Mouse (Mus musculus): Measurements from ENCODE around the gene Zmynd19.

The Zmynd19 gene

GRCm38 (mm10) chr2:24949421-24950188 is at the start of gene Zmynd19:
TSS of gene Zmynd19 (plus strand) at chr2:24949792.
- in situ Hi-C loops (cut with MboI, MseI) = no loop called here

- in situ Hi-C loops (cut with MboI, MseI) = no loop called here
Measured at GRCm38 (mm10) chr2:24901055-24901454, 48.5 kb upstream of the Zmynd19 start.

GRCm38 (mm10) chr2:24902999-24903398 is 46.6 kb upstream of the Zmynd19 start:
- in situ Hi-C loops (cut with MboI, MseI) = no loop called here

GRCm38 (mm10) chr2:24904823-24905652 is 44.6 kb upstream of the Zmynd19 start:
- in situ Hi-C loops (cut with MboI, MseI) = no loop called here

GRCm38 (mm10) chr2:24905653-24906155 is 43.9 kb upstream of the Zmynd19 start:
- in situ Hi-C loops (cut with MboI, MseI) = no loop called here

GRCm38 (mm10) chr2:24910481-24910880 is 39.1 kb upstream of the Zmynd19 start:
- in situ Hi-C loops (cut with MboI, MseI) = no loop called here

GRCm38 (mm10) chr2:24912189-24912588 is 37.4 kb upstream of the Zmynd19 start:
- in situ Hi-C loops (cut with MboI, MseI) = no loop called here

- in situ Hi-C loops (cut with MboI, MseI) = no loop called here
Measured at GRCm38 (mm10) chr2:24912589-24912988, 37.0 kb upstream of the Zmynd19 start.

- in situ Hi-C loops (cut with MboI, MseI) = no loop called here
Measured at GRCm38 (mm10) chr2:24914762-24915161, 34.8 kb upstream of the Zmynd19 start.

- in situ Hi-C loops (cut with MboI, MseI) = no loop called here
Measured at GRCm38 (mm10) chr2:24918930-24919838, 30.4 kb upstream of the Zmynd19 start, which contains the start of gene Ehmt1. TSS of gene Ehmt1 (minus strand) at chr2:24919614.

- in situ Hi-C loops (cut with MboI, MseI) = no loop called here
Measured at GRCm38 (mm10) chr2:24919839-24920175, 29.8 kb upstream of the Zmynd19 start.

- in situ Hi-C loops (cut with MboI, MseI) = no loop called here
Measured at GRCm38 (mm10) chr2:24923561-24923960, 26.0 kb upstream of the Zmynd19 start.

- in situ Hi-C loops (cut with MboI, MseI) = no loop called here
Measured at GRCm38 (mm10) chr2:24925284-24925683, 24.3 kb upstream of the Zmynd19 start.

- in situ Hi-C loops (cut with MboI, MseI) = no loop called here
Measured at GRCm38 (mm10) chr2:24926345-24926964, 23.1 kb upstream of the Zmynd19 start.

- in situ Hi-C loops (cut with MboI, MseI) = no loop called here
Measured at GRCm38 (mm10) chr2:24926965-24927358, 22.6 kb upstream of the Zmynd19 start.

- in situ Hi-C loops (cut with MboI, MseI) = no loop called here
Measured at GRCm38 (mm10) chr2:24927810-24928479, 21.6 kb upstream of the Zmynd19 start.

- in situ Hi-C loops (cut with MboI, MseI) = no loop called here
Measured at GRCm38 (mm10) chr2:24929119-24929518, 20.5 kb upstream of the Zmynd19 start.

- in situ Hi-C loops (cut with MboI, MseI) = no loop called here
Measured at GRCm38 (mm10) chr2:24929593-24929992, 20.0 kb upstream of the Zmynd19 start.

- in situ Hi-C loops (cut with MboI, MseI) = no loop called here
Measured at GRCm38 (mm10) chr2:24934441-24934963, 15.1 kb upstream of the Zmynd19 start.

All from T-helper 17 cell (primary cell).